Mouse (Mus musculus) hindbrain, embryonic 10.5 days (tissue): Measurements from ENCODE around the gene Mrpl4. TPM values are rescaled to one million over a fixed set of nuclear protein-coding genes. Genes with fewer than 3 reads are reported as not detected.

Experiments
- DNase-seq: peaks from one replicate; pipeline ENCODE4 v3.0.0-alpha.2; 2017; ENCODE audit warnings: low spot score
- H3K27ac ChIP-seq: fragments of 300-500 bp; sonication (generic); 2 replicates; pipeline ENCODE4 v1.5.1; 2016; ENCODE audit warnings: mild to moderate bottlenecking, moderate library complexity
- H3K27me3 ChIP-seq: fragments of 300-500 bp; sonication (generic); 2 replicates; pipeline ENCODE4 v1.6.1; 2016; ENCODE audit warnings: mild to moderate bottlenecking; ENCODE audit not compliant: poor library complexity, insufficient read depth, severe bottlenecking
- H3K36me3 ChIP-seq: fragments of 300-500 bp; sonication (generic); 2 replicates; pipeline ENCODE4 v1.6.1; 2016; ENCODE audit warnings: mild to moderate bottlenecking, moderate library complexity
- H3K4me1 ChIP-seq: fragments of 300-500 bp; sonication (generic); replicated peaks from 2 replicates; pipeline ENCODE4 v1.6.1; 2016; ENCODE audit warnings: mild to moderate bottlenecking
- H3K4me3 ChIP-seq: fragments of 300-500 bp; sonication (generic); 2 replicates; pipeline ENCODE4 v1.5.1; 2016; ENCODE audit warnings: mild to moderate bottlenecking, moderate library complexity
- H3K9me3 ChIP-seq: fragments of 300-500 bp; sonication (generic); 2 replicates; pipeline ENCODE4 v1.6.1; 2016; ENCODE audit warnings: mild to moderate bottlenecking, moderate library complexity
- WGBS: fragments of 180-500 bp; shearing (Covaris S2); methylation state at CpG from one replicate; pipeline ENCODE4 v1.1.7; 2016; 5-methylcytosine and 5-hydroxymethylcytosine counted together
- polyA plus RNA-seq: library from polyadenylated mRNA; unstranded; fragments of >200 nt; fragmentation: Nextera tagmentation; extraction: Ambion mirVana; gene quantifications from 2 replicates; pipeline ENCODE4 v1.2.1, GENCODE M21; 2016

Mrpl4 gene
- polyA plus RNA-seq, 1 experiment from 2014 or later = 150 TPM

DNA sequence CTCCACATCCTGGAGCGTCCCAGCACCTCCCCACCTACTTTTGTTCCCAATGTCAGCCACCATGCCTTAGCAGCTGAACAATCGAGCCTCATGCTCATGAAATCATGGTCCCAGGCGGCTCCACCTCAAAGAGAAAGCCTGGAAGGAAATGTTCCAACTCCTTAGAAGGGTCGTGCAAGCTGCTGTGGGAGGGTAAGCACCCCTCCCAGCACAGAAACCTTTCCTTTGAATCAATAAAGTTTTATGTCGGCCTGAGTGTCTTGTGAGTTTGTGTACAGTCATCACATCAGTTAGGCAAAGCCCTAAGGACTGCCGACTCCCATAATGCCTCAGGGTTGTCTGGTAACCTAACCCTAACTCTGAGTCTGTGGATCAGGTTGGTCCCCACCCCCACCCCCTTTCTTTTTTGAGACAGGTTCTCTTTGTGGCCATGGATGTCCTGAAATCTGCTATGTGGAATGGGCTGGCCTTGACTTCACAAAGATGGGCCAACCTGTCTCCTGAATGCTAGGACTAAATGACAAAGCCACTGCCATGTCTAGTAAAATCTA, 26.1 kb downstream of the Mrpl4 start:
- H3K27me3 ChIP-seq = peaks cover 87% of the 10 kb centered on the region
- H3K4me3 ChIP-seq = 0 out of 2 replicates have a peak overlapping the region, but pooled peaks have one; percentile 55
- H3K4me1 ChIP-seq = peaks cover 55% of the 10 kb centered on the region
- no peak for DNase-seq
- WGBS = 71% methylated on average over 6 of the region's 6 CpGs
- H3K27ac ChIP-seq = 0 out of 2 replicates have a peak overlapping the region, but pooled peaks have one; percentile 75
- no peaks in the 10 kb centered on the region for H3K36me3 ChIP-seq
- no peaks in the 10 kb centered on the region for H3K9me3 ChIP-seq

DNA sequence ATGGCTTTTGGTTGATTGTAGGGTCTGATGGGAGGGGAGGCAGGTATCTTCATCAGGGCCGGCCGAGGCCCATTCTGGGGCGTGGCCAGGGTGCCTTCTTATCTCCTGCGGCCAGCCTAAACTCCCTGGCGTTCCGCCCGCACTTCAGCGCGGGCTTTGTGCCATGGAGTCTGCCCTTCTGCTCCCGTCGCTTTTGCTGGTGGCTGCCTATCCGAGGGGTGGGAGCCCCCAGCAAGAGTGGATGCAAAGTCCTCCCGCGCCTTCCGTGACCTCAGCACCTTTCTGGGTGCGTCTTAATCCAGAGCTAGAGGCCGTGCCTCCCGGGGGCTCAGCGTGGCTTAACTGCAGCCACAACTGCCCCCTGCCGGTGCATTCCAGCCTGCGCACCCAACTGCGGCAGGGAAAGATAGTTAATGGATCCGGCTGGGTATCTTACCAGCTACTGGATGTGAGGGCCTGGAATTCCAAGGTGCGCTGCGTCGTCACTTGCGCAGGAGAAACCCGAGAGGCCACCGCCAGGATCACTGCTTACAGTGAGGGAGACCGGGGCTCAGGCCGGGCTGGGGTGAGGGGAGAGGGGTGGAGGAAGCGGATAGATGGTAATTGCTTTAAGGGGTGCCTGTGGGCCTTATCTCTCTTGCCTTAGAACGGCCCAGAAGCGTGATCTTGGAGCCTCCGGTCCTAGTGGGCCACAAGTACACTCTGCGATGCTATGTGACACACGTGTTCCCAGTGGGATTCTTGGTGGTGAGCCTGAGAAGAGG, 26.9 kb downstream of the Mrpl4 start, which contains the start of gene Icam4:
Gene Icam4 (plus strand): TSS at position 83 of the 764 bp plus-strand sequence.
- Histone ChIP-seq H3K36me3 (no peaks in the 10 kb centered on the region), H3K27ac (peak within 1 kb of the TSS; percentile 75), H3K27me3 (peaks cover 95% of the 10 kb centered on the region), H3K4me1 (peaks cover 58% of the 10 kb centered on the region), H3K4me3 (peak within 1 kb of the TSS; percentile 55), H3K9me3 (no peaks in the 10 kb centered on the region)
- peak; percentile 83 for DNase-seq
- 2% methylated on average over 37 of the region's 37 CpGs for WGBS

DNA sequence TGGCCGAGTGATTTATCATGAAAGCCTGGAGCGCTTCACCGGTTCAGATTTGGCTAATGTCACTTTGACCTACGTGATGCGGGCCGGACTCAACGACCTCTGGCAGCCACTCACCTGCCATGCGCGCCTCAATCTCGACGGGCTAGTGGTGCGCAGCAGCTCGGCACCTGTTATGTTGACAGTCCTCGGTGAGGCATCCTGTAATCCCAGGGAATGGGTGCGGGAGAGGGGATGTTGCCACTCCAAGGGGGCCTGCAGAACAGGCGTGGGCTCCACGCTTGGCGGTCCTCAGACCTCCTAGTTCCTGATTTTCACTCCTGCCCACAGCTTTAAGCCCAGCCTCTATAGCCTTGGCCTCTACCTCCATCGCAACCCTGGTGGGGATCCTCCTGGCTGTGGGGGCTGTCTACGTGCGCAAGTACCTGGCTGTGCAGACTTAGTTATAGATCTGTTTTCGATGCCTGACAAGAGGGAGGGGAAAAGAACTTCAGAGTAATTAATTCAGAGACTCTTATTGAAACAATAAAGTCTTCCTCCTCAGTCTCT, 27.6 kb downstream of the Mrpl4 start:
- H3K27me3 ChIP-seq = peaks cover 100% of the 10 kb centered on the region
- peaks cover 64% of the 10 kb centered on the region for H3K4me1 ChIP-seq
- DNase-seq = no peak
- no peak overlapping the region; the same call in 1 of the 2 replicates for H3K27ac ChIP-seq
- WGBS = 20% methylated on average over 22 of the region's 22 CpGs
- no peaks in the 10 kb centered on the region for H3K36me3 ChIP-seq
- H3K4me3 ChIP-seq = peak overlapping the region; percentile 55
- H3K9me3 ChIP-seq = no peaks in the 10 kb centered on the region

DNA sequence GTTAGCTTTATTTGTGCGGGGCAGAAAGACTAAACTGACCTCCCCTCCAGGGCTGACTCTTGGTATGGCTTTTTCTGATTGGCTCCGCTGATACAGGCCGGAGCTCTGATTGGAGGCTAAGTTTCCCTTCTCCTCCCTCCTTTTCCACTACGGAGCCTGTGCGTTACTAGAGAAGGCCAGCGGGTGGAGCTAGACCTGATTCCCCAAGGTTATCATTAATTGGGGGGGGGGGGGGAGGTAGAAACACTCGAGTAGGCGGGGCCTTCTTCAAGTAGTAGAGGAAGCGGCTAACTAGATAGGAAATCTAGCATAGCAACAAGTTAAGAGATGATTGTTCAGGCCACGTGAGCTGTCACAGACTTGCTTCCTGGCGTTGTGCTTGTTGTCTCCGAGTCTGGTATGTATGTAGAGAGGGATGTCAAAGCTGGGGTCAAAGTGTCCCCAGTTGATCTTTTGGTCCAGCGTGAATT, 28.3 kb downstream of the Mrpl4 start:
- under 1% methylated on average over 13 of the region's 13 CpGs for WGBS
- peak; percentile 83 for DNase-seq
- Histone ChIP-seq H3K27me3 (peaks cover 100% of the 10 kb centered on the region), H3K9me3 (no peaks in the 10 kb centered on the region), H3K4me3 (peak overlapping the region; percentile 55), H3K4me1 (peaks cover 70% of the 10 kb centered on the region), H3K36me3 (no peaks in the 10 kb centered on the region), H3K27ac (no peak overlapping the region)

DNA sequence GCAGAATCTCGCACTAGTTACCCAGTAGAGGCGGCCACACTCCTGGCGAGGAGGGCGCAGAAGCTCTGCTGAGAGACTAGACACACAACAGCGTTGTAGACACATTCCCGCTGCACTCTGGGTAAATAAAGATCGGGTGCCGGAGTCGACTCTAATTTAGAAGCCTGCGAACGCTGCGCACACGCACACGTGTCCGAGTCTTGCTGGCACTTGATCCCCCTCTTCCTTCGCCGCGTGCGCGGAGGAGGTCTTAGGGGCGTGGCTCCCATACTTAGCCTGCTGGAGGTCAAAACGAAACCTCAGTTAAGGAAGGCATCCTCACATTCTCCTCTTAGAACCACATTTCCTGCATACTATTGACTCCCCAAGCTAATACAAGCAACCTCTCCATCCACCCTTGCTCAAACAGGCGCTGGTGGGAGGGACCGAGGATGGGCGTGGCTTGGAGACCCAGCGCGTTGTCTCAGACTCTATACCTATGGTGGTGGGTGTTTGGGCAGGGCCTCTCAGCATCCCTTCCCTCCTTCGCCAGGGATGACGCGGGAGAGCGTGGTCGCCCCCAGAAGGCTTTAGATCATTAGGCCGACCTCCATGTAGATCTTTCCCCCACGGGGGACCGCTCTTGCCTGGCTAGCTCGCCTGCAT, 28.8 kb downstream of the Mrpl4 start:
- Histone ChIP-seq H3K4me1 (peaks cover 75% of the 10 kb centered on the region), H3K36me3 (no peaks in the 10 kb centered on the region), H3K27ac (no peak overlapping the region), H3K9me3 (no peaks in the 10 kb centered on the region), H3K4me3 (peak overlapping the region; percentile 55), H3K27me3 (peaks cover 100% of the 10 kb centered on the region)
- under 1% methylated on average over 36 of the region's 36 CpGs for WGBS
- DNase-seq = peak; percentile 65

DNA sequence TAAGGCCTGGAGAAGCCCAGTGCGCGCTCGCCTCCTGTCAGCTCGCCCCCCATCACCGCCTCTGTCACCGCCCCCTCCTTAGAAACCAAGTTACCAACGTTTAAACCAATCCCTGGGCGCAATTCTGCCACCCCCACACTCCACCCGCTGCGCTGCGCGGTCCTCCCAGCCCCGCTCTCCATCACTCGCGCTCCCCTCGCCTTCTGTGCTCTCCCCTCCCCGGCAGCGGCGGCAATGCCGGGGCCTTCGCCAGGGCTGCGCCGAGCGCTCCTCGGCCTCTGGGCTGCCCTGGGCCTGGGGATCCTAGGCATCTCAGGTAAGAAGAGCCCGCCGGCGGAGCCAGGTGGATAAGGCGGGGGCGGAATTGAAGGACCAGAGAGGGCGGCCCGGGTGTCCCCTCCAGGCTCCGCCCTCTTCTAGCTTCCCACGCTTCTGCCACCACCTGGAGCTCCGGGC, 29.4 kb downstream of the Mrpl4 start, which contains the start of gene Icam5:
Gene Icam5 (plus strand): TSS at position 178 of the 456 bp plus-strand sequence.
- peaks cover 77% of the 10 kb centered on the region for H3K4me1 ChIP-seq
- WGBS = 2% methylated on average over 34 of the region's 35 CpGs

DNA sequence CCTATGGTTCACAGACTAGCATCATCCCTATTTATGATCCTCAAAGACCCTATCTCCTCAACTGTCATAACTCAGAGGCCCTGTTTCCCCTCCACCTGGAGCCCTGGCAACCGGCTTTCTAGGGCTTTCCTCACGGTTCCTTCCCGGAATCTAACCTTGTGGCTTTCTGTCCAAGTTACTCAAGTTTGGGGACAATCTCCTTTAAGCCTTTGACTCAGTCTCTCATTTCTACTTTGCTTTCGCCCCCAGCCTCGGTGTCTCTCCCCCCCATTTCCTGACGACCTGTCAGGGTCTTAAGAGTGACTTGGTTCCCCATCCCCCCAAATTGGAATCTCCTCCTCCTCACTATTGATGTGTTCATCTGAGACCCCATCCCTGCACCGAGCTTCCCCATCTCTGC, 30.0 kb downstream of the Mrpl4 start:
- H3K4me1 ChIP-seq = peaks cover 82% of the 10 kb centered on the region
- DNase-seq = peak; percentile 12
- peaks cover 100% of the 10 kb centered on the region for H3K27me3 ChIP-seq
- peak overlapping the region; percentile 55 for H3K4me3 ChIP-seq
- H3K36me3 ChIP-seq = no peaks in the 10 kb centered on the region
- 2% methylated on average over 7 of the region's 7 CpGs for WGBS
- H3K9me3 ChIP-seq = no peaks in the 10 kb centered on the region
- no peak overlapping the region for H3K27ac ChIP-seq

More for the DNA sequence above, 29.4 kb downstream of the Mrpl4 start, which contains the start of gene Icam5:
- peaks cover 100% of the 10 kb centered on the region for H3K27me3 ChIP-seq
- H3K27ac ChIP-seq = no peak within 1 kb of the TSS
- no peak for DNase-seq
- H3K4me3 ChIP-seq = peak within 1 kb of the TSS; percentile 55
- H3K9me3 ChIP-seq = no peaks in the 10 kb centered on the region
- no peaks in the 10 kb centered on the region for H3K36me3 ChIP-seq

DNA sequence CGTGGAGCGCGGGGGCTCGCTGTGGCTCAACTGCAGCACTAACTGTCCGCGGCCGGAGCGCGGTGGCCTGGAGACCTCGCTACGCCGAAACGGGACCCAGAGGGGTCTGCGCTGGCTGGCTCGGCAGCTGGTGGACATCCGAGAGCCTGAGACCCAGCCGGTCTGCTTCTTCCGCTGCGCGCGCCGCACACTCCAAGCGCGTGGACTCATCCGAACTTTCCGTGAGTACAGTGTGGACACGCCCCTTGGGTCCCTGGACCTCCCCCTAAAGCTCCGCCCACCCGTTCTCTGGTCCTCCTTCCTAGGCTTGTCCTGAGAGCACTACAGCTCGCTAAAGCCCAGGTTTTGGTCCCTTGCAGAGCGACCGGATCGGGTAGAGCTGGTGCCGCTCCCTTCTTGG, 30.6 kb downstream of the Mrpl4 start:
- H3K9me3 ChIP-seq = no peaks in the 10 kb centered on the region
- no peak overlapping the region for H3K27ac ChIP-seq
- 1% methylated on average over 34 of the region's 34 CpGs for WGBS
- peaks cover 100% of the 10 kb centered on the region for H3K27me3 ChIP-seq
- peak; percentile 77 for DNase-seq
- peaks cover 83% of the 10 kb centered on the region for H3K4me1 ChIP-seq
- peak overlapping the region; percentile 55 for H3K4me3 ChIP-seq
- no peaks in the 10 kb centered on the region for H3K36me3 ChIP-seq

DNA sequence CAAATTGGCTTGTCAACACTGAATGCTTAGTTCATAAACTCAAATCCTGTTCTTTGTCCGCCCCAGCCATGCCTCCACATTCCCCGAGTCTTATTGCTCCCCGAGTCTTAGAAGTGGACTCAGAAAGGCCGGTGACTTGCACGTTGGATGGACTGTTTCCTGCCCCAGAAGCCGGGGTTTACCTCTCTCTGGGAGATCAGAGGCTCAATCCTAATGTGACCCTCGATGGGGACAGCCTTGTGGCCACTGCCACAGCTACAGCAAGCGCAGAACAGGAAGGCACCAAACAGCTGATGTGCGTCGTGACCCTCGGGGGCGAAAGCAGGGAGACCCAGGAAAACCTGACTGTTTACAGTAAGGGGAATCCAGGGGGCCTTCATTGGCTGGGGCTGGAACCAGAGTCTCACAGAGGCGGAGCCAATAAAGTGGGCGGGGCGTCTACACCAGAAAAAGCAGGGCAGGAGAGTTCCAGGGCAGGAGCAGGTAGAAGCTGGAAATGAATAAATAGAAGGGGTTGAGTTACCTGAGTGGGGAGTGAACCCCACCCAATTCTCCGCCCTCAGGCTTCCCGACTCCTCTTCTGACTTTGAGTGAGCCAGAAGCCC, 32.0 kb downstream of the Mrpl4 start:
- H3K4me3 ChIP-seq = peak overlapping the region; percentile 28; the same call in 1 of the 2 replicates

DNA sequence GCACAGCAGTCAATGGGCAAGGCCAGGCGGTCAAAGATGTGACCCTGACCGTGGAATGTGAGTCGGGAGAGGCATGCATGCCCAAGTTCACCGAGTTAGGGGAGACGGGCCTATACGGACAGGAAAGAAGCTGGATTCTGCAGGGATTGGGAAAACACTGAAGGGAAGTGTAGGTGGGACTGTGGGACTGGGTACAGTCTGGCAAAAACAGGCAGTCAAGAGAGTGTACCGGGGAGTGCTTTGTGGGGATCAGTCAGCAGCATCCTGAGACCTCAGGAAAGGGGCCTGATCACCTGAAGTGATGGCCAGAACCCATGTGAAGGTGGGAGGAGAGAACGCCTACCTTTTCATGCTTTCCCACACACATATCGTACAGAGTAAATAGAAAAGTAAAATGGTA, 33.0 kb downstream of the Mrpl4 start:
- Histone ChIP-seq H3K9me3 (peaks cover 3% of the 10 kb centered on the region; the same call in 1 of the 2 replicates), H3K4me1 (peaks cover 73% of the 10 kb centered on the region)
- 18% methylated on average over 9 of the region's 9 CpGs for WGBS

More for the DNA sequence above, 32.0 kb downstream of the Mrpl4 start:
- peaks cover 100% of the 10 kb centered on the region for H3K27me3 ChIP-seq
- 2% methylated on average over 17 of the region's 17 CpGs for WGBS
- peaks cover 3% of the 10 kb centered on the region; the same call in 1 of the 2 replicates for H3K9me3 ChIP-seq
- no peaks in the 10 kb centered on the region for H3K36me3 ChIP-seq
- no peak overlapping the region for H3K27ac ChIP-seq
- peaks cover 83% of the 10 kb centered on the region for H3K4me1 ChIP-seq
- DNase-seq = peak; percentile 34

DNA sequence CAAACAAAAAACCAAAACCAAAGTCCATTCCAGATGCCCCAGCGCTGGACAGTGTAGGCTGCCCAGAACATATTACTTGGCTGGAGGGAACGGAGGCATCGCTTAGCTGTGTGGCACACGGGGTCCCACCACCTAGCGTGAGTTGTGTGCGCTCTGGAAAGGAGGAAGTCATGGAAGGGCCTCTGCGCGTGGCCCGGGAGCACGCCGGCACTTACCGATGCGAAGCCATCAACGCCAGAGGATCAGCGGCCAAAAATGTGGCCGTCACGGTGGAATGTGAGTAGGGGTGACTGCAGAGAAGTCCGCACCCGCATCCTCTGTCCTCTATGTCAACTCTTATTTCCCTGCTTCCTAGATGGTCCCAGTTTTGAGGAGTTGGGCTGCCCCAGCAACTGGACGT, 33.6 kb downstream of the Mrpl4 start:
- H3K4me1 ChIP-seq = peaks cover 71% of the 10 kb centered on the region
- no peak overlapping the region for H3K27ac ChIP-seq
- DNase-seq = peak; percentile 23
- peaks cover 100% of the 10 kb centered on the region for H3K27me3 ChIP-seq
- peak overlapping the region; percentile 50; the same call in 1 of the 2 replicates for H3K4me3 ChIP-seq
- peaks cover 3% of the 10 kb centered on the region; the same call in 1 of the 2 replicates for H3K9me3 ChIP-seq
- H3K36me3 ChIP-seq = no peaks in the 10 kb centered on the region
- WGBS = 8% methylated on average over 20 of the region's 20 CpGs

More for the DNA sequence above, 33.0 kb downstream of the Mrpl4 start:
- H3K4me3 ChIP-seq = peak overlapping the region; percentile 28
- peaks cover 100% of the 10 kb centered on the region for H3K27me3 ChIP-seq
- H3K36me3 ChIP-seq = no peaks in the 10 kb centered on the region
- no peak for DNase-seq
- no peak overlapping the region for H3K27ac ChIP-seq

DNA sequence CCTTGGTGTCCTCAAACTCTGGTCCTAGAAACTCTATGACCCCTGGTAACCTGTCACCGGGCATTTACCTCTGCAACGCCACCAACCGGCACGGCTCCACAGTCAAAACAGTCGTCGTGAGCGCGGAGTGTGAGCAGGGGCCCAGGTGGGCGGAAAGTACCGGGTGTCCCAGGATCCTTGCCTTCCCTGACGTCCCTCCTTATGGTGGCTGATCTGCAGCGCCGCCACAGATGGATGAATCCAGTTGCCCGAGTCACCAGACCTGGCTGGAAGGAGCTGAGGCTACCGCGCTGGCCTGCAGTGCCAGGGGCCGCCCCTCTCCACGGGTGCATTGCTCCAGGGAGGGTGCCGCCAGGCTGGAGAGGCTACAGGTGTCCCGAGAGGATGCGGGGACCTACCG, 34.1 kb downstream of the Mrpl4 start:
- Histone ChIP-seq H3K9me3 (peaks cover 3% of the 10 kb centered on the region; the same call in 1 of the 2 replicates), H3K4me3 (peak overlapping the region; percentile 50), H3K27ac (no peak overlapping the region), H3K27me3 (peaks cover 100% of the 10 kb centered on the region), H3K4me1 (peaks cover 68% of the 10 kb centered on the region), H3K36me3 (no peaks in the 10 kb centered on the region)
- DNase-seq = peak; percentile 16
- 3% methylated on average over 22 of the region's 22 CpGs for WGBS
